Mouse (Mus musculus) heart, embryonic 14.5 days (tissue): ENCODE data around the gene Nup93. TPM values are rescaled to one million over a fixed set of nuclear protein-coding genes. Genes with fewer than 3 reads are reported as not detected.

Experiments used
- ATAC-seq: fragments of 200-750 bp; cut with Nextera tagmentation; 2 replicates; pipeline ENCODE4 v1.8.0; 2017; ENCODE audit warnings: low read depth, moderate TSS enrichment; ENCODE audit not compliant: insufficient number of reproducible peaks, insufficient read depth, low FRiP score
- H3K27ac ChIP-seq, 2 experiments: fragments of 200-500 bp in 1 of 2; fragments of 300-500 bp in 1 of 2; sonication (generic) in 1 of 2; replicated peaks in 1 of 2; 2 replicates each; pipeline ENCODE4 v1.5.1; 2012 to 2014; ENCODE audit warnings: low read depth in 2 of 2, low read length in 2 of 2, control low read depth in 1 of 2, mild to moderate bottlenecking in 1 of 2, mixed read lengths in 1 of 2; ENCODE audit not compliant: control insufficient read depth in 1 of 2, insufficient read depth in 1 of 2
- H3K27me3 ChIP-seq: fragments of 300-500 bp; sonication (generic); 2 replicates; pipeline ENCODE4 v1.6.1; 2014; ENCODE audit warnings: mild to moderate bottlenecking, low read length, control low read depth; ENCODE audit not compliant: control insufficient read depth, insufficient read depth
- H3K36me3 ChIP-seq: fragments of 300-500 bp; sonication (generic); 2 replicates; pipeline ENCODE4 v1.6.1; 2014; ENCODE audit warnings: mild to moderate bottlenecking, control low read depth, low read length, mixed read lengths; ENCODE audit not compliant: control insufficient read depth, insufficient read depth
- H3K4me1 ChIP-seq, 2 experiments: fragments of 200-500 bp in 1 of 2; fragments of 300-500 bp in 1 of 2; sonication (generic) in 1 of 2; 2 replicates each; pipeline ENCODE4 v1.6.1; 2012 to 2014; ENCODE audit warnings: low read length in 2 of 2, control low read depth in 1 of 2, mixed read lengths in 1 of 2; ENCODE audit not compliant: control insufficient read depth in 2 of 2, insufficient read depth in 2 of 2
- H3K4me2 ChIP-seq: fragments of 300-500 bp; sonication (generic); 2 replicates; pipeline ENCODE4 v1.6.1; 2014; ENCODE audit warnings: mild to moderate bottlenecking, low read length
- H3K4me3 ChIP-seq, 2 experiments: fragments of 200-500 bp in 1 of 2; fragments of 300-500 bp in 1 of 2; sonication (generic) in 1 of 2; 2 replicates each; pipeline ENCODE4 v1.5.1; 2012 to 2014; ENCODE audit warnings: low read length in 2 of 2, mild to moderate bottlenecking in 2 of 2, control low read depth in 1 of 2, low read depth in 1 of 2, moderate library complexity in 1 of 2; ENCODE audit not compliant: control insufficient read depth in 1 of 2, insufficient read depth in 1 of 2
- H3K9ac ChIP-seq: fragments of 300-500 bp; sonication (generic); 2 replicates; pipeline ENCODE4 v1.6.1; 2014; ENCODE audit warnings: mild to moderate bottlenecking, low read length
- H3K9me3 ChIP-seq: fragments of 300-500 bp; sonication (generic); 2 replicates; pipeline ENCODE4 v1.6.1; 2016; ENCODE audit warnings: low read length, control low read depth; ENCODE audit not compliant: control insufficient read depth
- WGBS: fragments of 180-500 bp; shearing (Covaris S2); extraction: QIAGEN DNeasy Blood & Tissue Kit; methylation state at CpG from one replicate; pipeline ENCODE4 v1.1.7; 2014; 5-methylcytosine and 5-hydroxymethylcytosine counted together
- microRNA counts: library from miRNA; unstranded; fragments of <30 nt; microRNA quantifications from one replicate; lab custom pipeline; 2016
- microRNA-seq: library from miRNA; unstranded; fragments of <30 nt; microRNA quantifications from one replicate; pipeline ENCODE4, GENCODE M21; 2016
- polyA plus RNA-seq: library from polyadenylated mRNA; unstranded; fragments of >200 nt; fragmentation: Nextera tagmentation; extraction: Ambion mirVana; gene quantifications from 2 replicates; pipeline ENCODE4 v1.2.1, GENCODE M21; 2014

Nup93 gene
- polyA plus RNA-seq, 1 experiment from 2014 or later, result 56.9 TPM

DNA sequence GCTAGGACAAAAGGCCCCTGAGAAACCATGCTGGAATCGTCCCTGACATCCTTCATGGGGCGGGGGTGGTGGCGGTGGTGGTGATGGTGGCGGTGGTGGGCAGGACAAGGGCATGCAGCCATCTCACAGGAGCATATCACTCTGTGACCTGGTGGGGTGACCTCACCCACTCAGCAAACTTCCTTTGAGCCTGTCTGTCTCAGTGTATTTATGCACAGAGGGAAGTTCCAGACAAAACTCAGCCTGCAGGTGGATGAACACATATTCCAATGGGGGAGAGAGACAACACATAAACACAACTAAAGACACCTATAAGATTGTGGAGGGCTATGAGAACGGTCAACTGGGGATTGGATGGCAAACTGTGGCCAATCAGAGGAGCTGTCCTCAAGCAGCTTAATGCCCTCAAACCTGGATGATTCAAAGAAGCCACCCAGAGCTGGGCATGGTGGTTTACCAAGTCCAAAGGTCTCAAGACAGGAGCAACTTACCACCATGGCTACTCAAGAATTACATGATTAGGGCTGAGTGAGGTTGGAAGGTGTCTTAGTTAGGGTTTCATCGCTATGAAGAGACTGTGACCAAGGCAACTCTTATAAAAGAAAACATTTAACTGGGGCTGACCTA is 150.4 kb downstream of the Nup93 start:
- no peak for ATAC-seq
- Histone ChIP-seq H3K9me3 (no peaks in the 10 kb centered on the region), H3K36me3 (no peaks in the 10 kb centered on the region), H3K27ac (no peak overlapping the region), H3K27me3 (no peaks in the 10 kb centered on the region), H3K9ac (no peak overlapping the region), H3K4me3 (no peak overlapping the region), H3K4me1 (peaks cover 20 to 27% of the 10 kb centered on the region in 2 experiments), H3K4me2 (no peak overlapping the region)
- 86% methylated on average over 6 of the region's 6 CpGs for WGBS

- Histone ChIP-seq H3K9me3 (no peaks in the 10 kb centered on the region), H3K4me3 (no peak overlapping the region), H3K27me3 (no peaks in the 10 kb centered on the region), H3K9ac (no peak overlapping the region), H3K4me1 (peaks cover 20 to 27% of the 10 kb centered on the region in 2 experiments), H3K4me2 (no peak overlapping the region), H3K27ac (no peak overlapping the region), H3K36me3 (no peaks in the 10 kb centered on the region)
- 84% methylated on average over 9 of the region's 9 CpGs for WGBS
- ATAC-seq, result no peak
Observed at GRCm38 (mm10) chr8:94365410-94365981, 151.1 kb downstream of the Nup93 start.

MicroRNAs encoded within 50 kb of the gene (microRNA counts, 519-probe panel; counts per million panel counts)
- microRNA mmu-miR-138 (lab: Ali Mortazavi, UCI), result 2,640 counts per million, percentile 71 among the panel's probes with 10 or more counts

Small RNA genes within 50 kb of the gene (microRNA-seq; reads per million reads assigned to microRNA genes)
- 101 reads per million, percentile 51 among the genes with 10 or more reads in this experiment for gene Mir138-2

Other genes starting within 250 kb of the Nup93 start
- 60.3 and 63.1 TPM in 2 replicates for gene Amfr, start 201.7 kb upstream of the Nup93 start, polyA plus RNA-seq
- gene Nudt21, start 177.5 kb upstream of the Nup93 start, polyA plus RNA-seq, result 85.6 and 88.1 TPM in 2 replicates
- gene Ogfod1, start 177.4 kb upstream of the Nup93 start, polyA plus RNA-seq, result 11.9 and 12.2 TPM in 2 replicates
- 7.9 and 12.4 TPM in 2 replicates for gene Bbs2, start 115.6 kb upstream of the Nup93 start, polyA plus RNA-seq
- not detected in 2 replicates for gene Mt4, start 77.4 kb upstream of the Nup93 start, polyA plus RNA-seq
- gene Mt3, start 62.0 kb upstream of the Nup93 start, polyA plus RNA-seq, result 78.6 and 88.7 TPM in 2 replicates
- 37.5 and 38.6 TPM in 2 replicates for gene Mt2, start 41.9 kb upstream of the Nup93 start, polyA plus RNA-seq
- 438 and 453 TPM in 2 replicates for gene Mt1, start 35.5 kb upstream of the Nup93 start, polyA plus RNA-seq
- gene Slc12a3, start 114.6 kb downstream of the Nup93 start, polyA plus RNA-seq, result not detected in 2 replicates
- gene Herpud1, start 171.9 kb downstream of the Nup93 start, polyA plus RNA-seq, result 99.7 and 105 TPM in 2 replicates
- gene Nlrc5, start 219.8 kb downstream of the Nup93 start, polyA plus RNA-seq, result 0.19 and 0.35 TPM in 2 replicates